Comparison of ENCODE assay signal across 30 mouse cellular contexts in the genomic region with DNA sequence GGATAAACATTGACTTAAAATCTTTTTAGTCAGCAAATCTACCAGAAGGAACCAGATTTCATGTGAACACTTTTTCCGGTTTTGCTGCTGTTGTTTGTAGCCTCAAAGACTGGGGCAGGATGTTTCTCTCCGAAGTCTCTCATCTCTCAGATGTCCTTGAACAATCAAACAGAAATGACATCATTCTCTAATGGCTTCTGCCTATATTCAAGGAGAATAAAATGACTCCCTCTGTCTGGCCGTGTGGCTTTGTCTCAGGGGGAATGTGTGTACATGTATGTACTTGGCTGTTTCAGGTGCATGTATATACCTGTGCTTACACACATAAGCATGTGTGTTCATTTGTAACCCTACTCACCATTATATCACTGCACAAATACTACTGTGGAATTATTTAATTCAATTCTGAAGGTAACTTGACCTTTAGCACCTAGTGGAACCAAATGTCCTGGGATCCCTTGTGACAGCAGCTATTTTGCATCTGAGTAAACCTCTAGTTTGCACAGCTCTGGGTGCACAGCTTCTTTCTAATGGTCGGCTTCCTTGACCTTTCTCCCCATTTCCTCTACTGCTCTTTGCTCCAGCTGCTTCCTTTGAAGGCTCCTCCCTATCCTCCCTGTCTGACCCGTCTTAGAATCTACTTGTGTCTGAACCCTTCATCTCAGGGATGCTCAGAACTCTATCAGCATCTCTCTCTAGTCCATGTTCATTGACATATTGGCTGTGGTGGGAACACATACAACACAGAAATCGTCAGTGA.
DNase-seq lines count a peak whose midpoint lies in the region; ATAC-seq and TF ChIP-seq lines count a peak whose summit lies in the region.
"Had no signal": no experiment of that assay in that cellular context is flagged by ENCODE, and none has a peak within 500 bp of the region (broad histone marks: within the 10 kb centered on the region; RNA-seq: fewer than 3 reads in every experiment).

No protein-coding gene starts in this region.

- no peak for DNase-seq in heart, postnatal 14 days
- peak; percentile 45 for DNase-seq in lung, embryonic 14.5 days
- no peak for DNase-seq in lung, adult 2 months
- peak; percentile 88 for DNase-seq in ES-CJ7 (ENCODE audit: low read depth, low spot score)
- peak; percentile 82 for DNase-seq in ZHBTc4 (ENCODE audit: low read depth, low spot score)
- DNase-seq in adrenal gland, adult 8-10 months, result no peak
- DNase-seq: adrenal gland, postnatal 10 days; cerebellum, adult 11 months; cerebellum, adult 9-10 months; cerebellum, postnatal 36 days; gastrocnemius, postnatal 14 days; kidney, adult 11 months; kidney, postnatal 36 days; layer of hippocampus, postnatal 36 days; left cerebral cortex, postnatal 4 days; liver, embryonic 13.5 days; lung, postnatal 10 days; right cerebral cortex, postnatal 4 days; thymus, adult 2 months; thymus, postnatal 36 days had no signal

- no peak overlapping the region for H3K4me2 ChIP-seq in heart, embryonic 15.5 days
- H3K4me2 ChIP-seq in lung, embryonic 14.5 days, result no peak overlapping the region
- H3K4me2 ChIP-seq: heart, embryonic 13.5 days; hindbrain, embryonic 15.5 days; liver, embryonic 13.5 days; midbrain, embryonic 12.5 days; neural tube, embryonic 13.5 days had no signal

- intact Hi-C loops in heart, postnatal 14 days (cut with DNase I), result loop anchor here (5.0 kb wide), 2 partner anchors 51 to 91 kb away; no protein-coding TSS in a partner anchor

- H3K9ac ChIP-seq in heart, embryonic 15.5 days, result no peak overlapping the region
- no peak overlapping the region for H3K9ac ChIP-seq in lung, embryonic 14.5 days
- H3K9ac ChIP-seq: heart, embryonic 13.5 days; hindbrain, embryonic 15.5 days; liver, embryonic 13.5 days; midbrain, embryonic 12.5 days; neural tube, embryonic 13.5 days had no signal

- H3K36me3 ChIP-seq in heart, embryonic 15.5 days, result no peaks in the 10 kb centered on the region
- H3K36me3 ChIP-seq in lung, embryonic 14.5 days (ENCODE audit: insufficient read depth), result no peaks in the 10 kb centered on the region
- H3K36me3 ChIP-seq: heart, embryonic 13.5 days; hindbrain, embryonic 10.5 days; hindbrain, embryonic 15.5 days; liver, embryonic 13.5 days; midbrain, embryonic 12.5 days; neural tube, embryonic 13.5 days had no signal

- WGBS in heart, embryonic 15.5 days, result 54% methylated on average over 6 of the region's 6 CpGs
- 48% methylated on average over 6 of the region's 6 CpGs for WGBS in lung, embryonic 14.5 days
- 33% methylated on average over 6 of the region's 6 CpGs for WGBS in lung, adult 2 months

- no peaks in the 10 kb centered on the region for H3K4me1 ChIP-seq in heart, embryonic 15.5 days (replicated peaks)
- H3K4me1 ChIP-seq in lung, embryonic 14.5 days (ENCODE audit: insufficient read depth), result no peaks in the 10 kb centered on the region
- peaks cover 9% of the 10 kb centered on the region for H3K4me1 ChIP-seq in lung, adult 2 months (ENCODE audit: control insufficient read depth, insufficient read depth, low read length)
- H3K4me1 ChIP-seq: heart, embryonic 13.5 days; hindbrain, embryonic 10.5 days; hindbrain, embryonic 15.5 days; liver, embryonic 13.5 days; neural tube, embryonic 13.5 days had no signal

- H3K4me3 ChIP-seq in heart, embryonic 15.5 days, result no peak overlapping the region
- H3K4me3 ChIP-seq in lung, embryonic 14.5 days (ENCODE audit: low read depth, low read length), result no peak overlapping the region
- H3K4me3 ChIP-seq in lung, adult 2 months (replicated peaks; ENCODE audit: extremely low read depth, low read depth, low read length), result no peak overlapping the region
- H3K4me3 ChIP-seq: heart, embryonic 13.5 days; hindbrain, embryonic 10.5 days; hindbrain, embryonic 15.5 days; layer of hippocampus, adult 2 months; liver, embryonic 13.5 days; midbrain, embryonic 12.5 days; neural tube, embryonic 13.5 days had no signal

- no peak for TF ChIP-seq POLR2A in lung, adult 2 months (IDR thresholded peaks at IDR 0.05; ENCODE audit: borderline replicate concordance, extremely low read depth, low read depth, low read length)

- TF ChIP-seq CTCF in lung, embryonic 14.5 days (IDR thresholded peaks at IDR 0.05; ENCODE audit: low read depth), result no peak
- TF ChIP-seq CTCF in lung, adult 2 months (IDR thresholded peaks at IDR 0.05; ENCODE audit: insufficient read depth, low read length), result no peak

- no peaks in the 10 kb centered on the region for H3K27me3 ChIP-seq in heart, embryonic 15.5 days
- no peaks in the 10 kb centered on the region for H3K27me3 ChIP-seq in lung, embryonic 14.5 days (ENCODE audit: insufficient read depth, low read length)
- H3K27me3 ChIP-seq: heart, embryonic 13.5 days; hindbrain, embryonic 15.5 days; liver, embryonic 13.5 days; midbrain, embryonic 12.5 days; neural tube, embryonic 13.5 days had no signal

- H3K27ac ChIP-seq in heart, embryonic 15.5 days, result peak overlapping the region; percentile 49; the same call in 1 of the 2 replicates
- peak overlapping the region; percentile 50; the same call in 1 of the 2 replicates for H3K27ac ChIP-seq in lung, embryonic 14.5 days (ENCODE audit: low read depth)
- H3K27ac ChIP-seq: heart, embryonic 13.5 days; hindbrain, embryonic 10.5 days; layer of hippocampus, adult 2 months; liver, embryonic 13.5 days; midbrain, embryonic 12.5 days; neural tube, embryonic 13.5 days; stomach, postnatal 0 days had no signal

- no peak for ATAC-seq in heart, embryonic 15.5 days (replicated peaks; ENCODE audit: insufficient number of reproducible peaks, insufficient read depth, low FRiP score, low read depth)
- no peak for ATAC-seq in lung, embryonic 14.5 days (ENCODE audit: insufficient read depth)
- ATAC-seq: forebrain, embryonic 14.5 days; inflammation-experienced regulatory T-cells, adult 6 months had no signal

- H3K9me3 ChIP-seq in heart, embryonic 15.5 days (replicated peaks), result no peaks in the 10 kb centered on the region
- H3K9me3 ChIP-seq in lung, embryonic 14.5 days (ENCODE audit: low read depth, low read length), result no peaks in the 10 kb centered on the region
- H3K9me3 ChIP-seq: heart, embryonic 13.5 days; hindbrain, embryonic 10.5 days; hindbrain, embryonic 15.5 days; liver, embryonic 13.5 days; midbrain, embryonic 12.5 days; neural tube, embryonic 13.5 days had no signal

Comparison
In these comparisons a context has a peak if more than half of its experiments do, and no peak if none do; other contexts are left out.
1. DNase-seq: peak in lung, embryonic 14.5 days (single experiment), ES-CJ7 (single experiment) and ZHBTc4 (single experiment); none in heart, postnatal 14 days (0 of 2), lung, adult 2 months (single experiment) and adrenal gland, adult 8-10 months (single experiment).